Mouse (Mus musculus): ENCODE results near the gene Chek2.

GRCm38 (mm10) chr5:110841046-110841862 lies 1.5 kb downstream of the Chek2 start:
- TF ChIP-seq MAFK (IDR thresholded peaks at IDR 0.05; ENCODE audit: insufficient read depth, low read depth, low read length) (no peak), CHD2 (IDR thresholded peaks at IDR 0.05; ENCODE audit: low read depth, low read length) (no peak), ZNF384 (IDR thresholded peaks at IDR 0.05; ENCODE audit: low read depth, low read length) (no peak), ZC3H11A (IDR thresholded peaks at IDR 0.05; ENCODE audit: borderline replicate concordance, low read depth, low read length) (no peak), HCFC1 (IDR thresholded peaks at IDR 0.05; ENCODE audit: borderline replicate concordance, insufficient read depth, low read length) (no peak)
